Mouse (Mus musculus) myocyte (in vitro differentiated cells): ENCODE results near the gene Kif24.

Experiments
- CEBPB ChIP-seq: IDR thresholded peaks from 2 replicates; pipeline ENCODE4 v1.6.1; 2011; ENCODE audit warnings: mild to moderate bottlenecking, moderate library complexity; ENCODE audit not compliant: poor library complexity, insufficient read depth, severe bottlenecking
- E2F4 ChIP-seq: IDR thresholded peaks from one replicate; pipeline ENCODE4 v1.6.1; 2011; ENCODE audit warnings: mild to moderate bottlenecking, control low read depth, moderate library complexity; ENCODE audit not compliant: insufficient read depth
- MAX ChIP-seq: IDR thresholded peaks from one replicate; pipeline ENCODE4 v1.6.1; 2011; ENCODE audit warnings: low read depth, mild to moderate bottlenecking, control low read depth
- MYOD1 ChIP-seq, 3 experiments: IDR thresholded peaks; one replicate each; pipeline ENCODE4 v1.6.1; 2011; ENCODE audit warnings: control low read depth in 2 of 3, low read depth in 2 of 3, mild to moderate bottlenecking in 2 of 3, moderate library complexity in 1 of 3; ENCODE audit not compliant: insufficient read length in 2 of 3, control insufficient read depth in 1 of 3
- MYOG ChIP-seq, 3 experiments: IDR thresholded peaks; one replicate each; pipeline ENCODE4 v1.6.1; 2011; ENCODE audit warnings: control low read depth in 2 of 3, low read depth in 2 of 3, mild to moderate bottlenecking in 2 of 3; ENCODE audit not compliant: insufficient read length in 2 of 3, control insufficient read depth in 1 of 3, insufficient read depth in 1 of 3
- POLR2A ChIP-seq: IDR thresholded peaks from one replicate; pipeline ENCODE4 v1.6.1; 2011; ENCODE audit warnings: low read depth, mild to moderate bottlenecking, control low read depth, moderate library complexity; ENCODE audit not compliant: insufficient read length
- POLR2AphosphoS2 ChIP-seq: IDR thresholded peaks from one replicate; pipeline ENCODE4 v1.6.1; 2011; ENCODE audit warnings: low read depth, control low read depth; ENCODE audit not compliant: insufficient read length
- TCF12 ChIP-seq: IDR thresholded peaks from one replicate; pipeline ENCODE4 v1.6.1; 2011; ENCODE audit warnings: mild to moderate bottlenecking, control low read depth; ENCODE audit not compliant: poor library complexity, insufficient read depth, severe bottlenecking
- TCF3 ChIP-seq: IDR thresholded peaks from one replicate; pipeline ENCODE4 v1.6.1; 2011; ENCODE audit warnings: low read depth, control low read depth; ENCODE audit not compliant: insufficient read length
- USF1 ChIP-seq: IDR thresholded peaks from one replicate; pipeline ENCODE4 v1.6.1; 2011; ENCODE audit warnings: low read depth, mild to moderate bottlenecking, control low read depth, moderate library complexity

DNA sequence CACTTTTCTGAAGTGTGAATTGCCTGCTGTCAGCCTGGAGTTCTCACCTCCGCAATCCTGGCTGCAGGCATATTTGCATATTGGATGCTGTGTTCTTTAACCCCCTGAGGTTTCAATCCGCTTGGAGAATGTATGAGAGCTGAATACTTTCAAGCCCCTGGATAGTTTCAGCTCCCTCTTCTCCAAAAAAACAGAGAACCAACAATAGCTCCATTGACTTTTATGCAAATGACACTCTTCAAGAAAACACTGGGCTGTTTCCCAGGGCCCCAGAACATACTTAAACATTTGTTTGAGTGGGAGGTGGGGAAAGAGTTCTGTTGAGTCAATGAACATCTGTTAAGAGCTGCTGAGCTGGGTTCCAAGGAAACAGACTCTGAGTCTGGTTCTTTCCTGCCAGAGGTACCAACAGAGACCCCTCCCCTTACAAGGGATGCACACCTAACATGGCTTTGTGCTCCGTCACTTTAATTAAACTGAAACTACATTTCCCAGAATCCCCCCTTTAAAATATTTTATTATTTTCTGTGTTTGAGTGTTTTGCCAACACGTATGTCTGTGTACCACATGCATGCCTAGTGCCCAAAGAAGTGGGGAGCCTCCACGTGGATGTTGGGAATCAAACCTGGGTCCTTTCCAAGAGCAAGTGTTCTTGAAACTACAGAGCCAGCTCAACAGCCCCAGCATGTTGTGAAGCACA, 6.1 kb upstream of the Kif24 start:
- no peak for TF ChIP-seq CEBPB
- TF ChIP-seq USF1, result no peak
- TF ChIP-seq MYOG (IDR thresholded peaks at IDR 0.05; ENCODE audit: control insufficient read depth in 1 of 3, insufficient read depth in 1 of 3, insufficient read length in 2 of 3, low read depth in 2 of 3), result no peak
- TF ChIP-seq POLR2A, result no peak
- TF ChIP-seq MAX, result no peak
- no peak for TF ChIP-seq POLR2AphosphoS2
- TF ChIP-seq E2F4, result no peak
- no peak for TF ChIP-seq MYOD1 (IDR thresholded peaks at IDR 0.05; ENCODE audit: control insufficient read depth in 1 of 3, insufficient read length in 2 of 3, low read depth in 2 of 3)
- TF ChIP-seq TCF3, result no peak
- no peak for TF ChIP-seq TCF12
